Mouse (Mus musculus): ENCODE measurements around the gene Clk2.
"Not testable (repeated sequence)": the region's sequence is repeated elsewhere in the genome, so short reads cannot be mapped to it uniquely, and the experiment has no call there.

Gene Clk2

GRCm38 (mm10) chr3:89193853-89194252, 29.3 kb downstream of the Clk2 start:
- DNase-seq, result no peak

GRCm38 (mm10) chr3:89195979-89196877, 31.6 kb downstream of the Clk2 start:
- DNase-seq, result peak; percentile 82

GRCm38 (mm10) chr3:89199839-89200238, 35.2 kb downstream of the Clk2 start:
- no peak for DNase-seq

- DNase-seq, result peak; percentile 83
Measured at GRCm38 (mm10) chr3:89202253-89203141, 37.9 kb downstream of the Clk2 start, which contains the start of gene Gba. Gene Gba, plus strand, starts transcription at chr3:89202928.

- DNase-seq, result no peak
Measured at GRCm38 (mm10) chr3:89203142-89203514, 38.5 kb downstream of the Clk2 start.

GRCm38 (mm10) chr3:89206079-89206478, 41.5 kb downstream of the Clk2 start:
- no peak for DNase-seq

- no peak for DNase-seq
Measured at GRCm38 (mm10) chr3:89206695-89207094, 42.1 kb downstream of the Clk2 start.

GRCm38 (mm10) chr3:89208075-89208657, 43.6 kb downstream of the Clk2 start:
- no peak for DNase-seq

GRCm38 (mm10) chr3:89208736-89209135, 44.1 kb downstream of the Clk2 start:
- no peak for DNase-seq

GRCm38 (mm10) chr3:89209731-89210130, 45.1 kb downstream of the Clk2 start:
- no peak for DNase-seq

GRCm38 (mm10) chr3:89210162-89210561, 45.6 kb downstream of the Clk2 start:
- DNase-seq, result no peak

GRCm38 (mm10) chr3:89210731-89211130, 46.1 kb downstream of the Clk2 start:
- no peak for DNase-seq

GRCm38 (mm10) chr3:89213803-89214530, 49.4 kb downstream of the Clk2 start:
- peak; percentile 86 for DNase-seq

- DNase-seq, result no peak
Measured at GRCm38 (mm10) chr3:89214681-89215411, 50.3 kb downstream of the Clk2 start, which contains the start of gene Thbs3. Gene Thbs3, plus strand, starts transcription at chr3:89215180.

- peak; percentile 80 for DNase-seq
Measured at GRCm38 (mm10) chr3:89215853-89216252, 51.3 kb downstream of the Clk2 start.

GRCm38 (mm10) chr3:89216407-89216806, 51.8 kb downstream of the Clk2 start:
- not testable (repeated sequence) for DNase-seq

- no peak for DNase-seq
Measured at GRCm38 (mm10) chr3:89218271-89218670, 53.7 kb downstream of the Clk2 start.

GRCm38 (mm10) chr3:89219546-89219945, 55.0 kb downstream of the Clk2 start:
- no peak for DNase-seq

GRCm38 (mm10) chr3:89221167-89221566, 56.6 kb downstream of the Clk2 start:
- DNase-seq, result no peak

GRCm38 (mm10) chr3:89224796-89225195, 60.2 kb downstream of the Clk2 start:
- no peak for DNase-seq

GRCm38 (mm10) chr3:89225321-89225815, 60.8 kb downstream of the Clk2 start:
- DNase-seq, result no peak

Data from cerebellum, adult 11-12 months (tissue).